Mouse (Mus musculus) neutrophil, adult 5-6 weeks (primary cell): ENCODE measurements around the gene Smyd3. TPM values are rescaled to one million over a fixed set of nuclear protein-coding genes. Genes with fewer than 3 reads are reported as not detected.

Experiments
- ATAC-seq: fragments of 151-379, 151-347 bp; 2 replicates; pipeline ENCODE4 v1.8.0; 2017; ENCODE audit warnings: mild to moderate bottlenecking, moderate TSS enrichment; ENCODE audit not compliant: insufficient number of reproducible peaks, poor library complexity, low FRiP score, severe bottlenecking; ENCODE audit errors: extremely low read depth
- total RNA-seq: library from RNA; stranded (forward); fragments of 200-1000 nt; gene quantifications from 2 replicates; pipeline ENCODE4 v1.2.3, GENCODE M21; 2017

Gene Smyd3
- total RNA-seq, 1 experiment from 2014 or later, result 24.8 TPM

- ATAC-seq, result no peak
Observed at GRCm38 (mm10) chr1:179539887-179540286, 22.0 kb upstream of the Smyd3 start.

- ATAC-seq, result no peak
Observed at GRCm38 (mm10) chr1:179539054-179539453, 21.2 kb upstream of the Smyd3 start.

- ATAC-seq, result no peak
Observed at GRCm38 (mm10) chr1:179519901-179520300, 2.1 kb upstream of the Smyd3 start.

GRCm38 (mm10) chr1:179516941-179517712 is 714 bp downstream of the Smyd3 start:
- ATAC-seq, result peak; percentile 55; the same call in 1 of the 2 replicates

- no peak for ATAC-seq
Observed at GRCm38 (mm10) chr1:179511895-179512294, 5.9 kb downstream of the Smyd3 start.

GRCm38 (mm10) chr1:179510546-179511340 is 7.1 kb downstream of the Smyd3 start:
- no peak for ATAC-seq

- ATAC-seq, result peak; percentile 68
Observed at GRCm38 (mm10) chr1:179506530-179507315, 11.1 kb downstream of the Smyd3 start.

- ATAC-seq, result peak; percentile 55; the same call in 1 of the 2 replicates
Observed at GRCm38 (mm10) chr1:179502565-179502964, 15.3 kb downstream of the Smyd3 start.

GRCm38 (mm10) chr1:179499257-179499656 is 18.6 kb downstream of the Smyd3 start:
- ATAC-seq, result no peak

- no peak for ATAC-seq
Observed at GRCm38 (mm10) chr1:179492908-179493307, 24.9 kb downstream of the Smyd3 start.

- no peak for ATAC-seq
Observed at GRCm38 (mm10) chr1:179488520-179488919, 29.3 kb downstream of the Smyd3 start.

- no peak for ATAC-seq
Observed at GRCm38 (mm10) chr1:179487990-179488389, 29.9 kb downstream of the Smyd3 start.

GRCm38 (mm10) chr1:179487238-179487637 is 30.6 kb downstream of the Smyd3 start:
- ATAC-seq, result no peak

GRCm38 (mm10) chr1:179485784-179486540 is 31.9 kb downstream of the Smyd3 start:
- ATAC-seq, result no peak

GRCm38 (mm10) chr1:179480862-179481261 is 37.0 kb downstream of the Smyd3 start:
- no peak for ATAC-seq

GRCm38 (mm10) chr1:179477157-179477902 is 40.5 kb downstream of the Smyd3 start:
- peak; percentile 76 for ATAC-seq

GRCm38 (mm10) chr1:179476461-179477156 is 41.2 kb downstream of the Smyd3 start:
- no peak for ATAC-seq
